Mouse (Mus musculus) right cerebral cortex, adult 18-20 months (tissue): Measurements from ENCODE around the gene Smg5.
A peak's percentile ranks its signal among the peaks of the same experiment; 100 is the strongest.
"Not testable (repeated sequence)": the region's sequence is repeated elsewhere in the genome, so short reads cannot be mapped to it uniquely, and the experiment has no call there.

Experiments
- DNase-seq: peaks from one replicate; pipeline ENCODE4 v3.0.0; 2022; ENCODE audit warnings: mixed read lengths

Gene Smg5

GRCm38 (mm10) chr3:88354396-88355165, 18.5 kb downstream of the Smg5 start:
- no peak for DNase-seq

DNA sequence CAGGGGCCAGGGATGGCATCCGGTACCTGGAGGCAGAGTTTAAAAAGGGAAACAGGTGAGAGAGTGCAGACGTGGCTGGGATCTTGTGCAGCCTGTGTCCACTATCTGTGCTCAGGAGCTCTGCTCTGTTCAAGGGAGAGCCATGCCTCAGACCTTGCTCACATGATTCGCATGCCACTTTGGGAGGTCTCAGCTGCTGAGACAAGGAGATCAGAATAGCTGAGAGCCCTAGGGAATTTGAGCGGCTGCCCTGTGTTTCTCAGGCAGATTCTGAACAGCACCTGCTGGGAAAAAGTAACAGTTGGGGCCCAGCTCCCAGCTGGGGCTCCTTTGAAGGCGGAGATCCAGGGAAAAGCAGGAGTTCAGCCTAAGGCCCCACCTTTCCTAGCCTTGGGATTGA, 23.5 kb downstream of the Smg5 start:
- no peak for DNase-seq

DNA sequence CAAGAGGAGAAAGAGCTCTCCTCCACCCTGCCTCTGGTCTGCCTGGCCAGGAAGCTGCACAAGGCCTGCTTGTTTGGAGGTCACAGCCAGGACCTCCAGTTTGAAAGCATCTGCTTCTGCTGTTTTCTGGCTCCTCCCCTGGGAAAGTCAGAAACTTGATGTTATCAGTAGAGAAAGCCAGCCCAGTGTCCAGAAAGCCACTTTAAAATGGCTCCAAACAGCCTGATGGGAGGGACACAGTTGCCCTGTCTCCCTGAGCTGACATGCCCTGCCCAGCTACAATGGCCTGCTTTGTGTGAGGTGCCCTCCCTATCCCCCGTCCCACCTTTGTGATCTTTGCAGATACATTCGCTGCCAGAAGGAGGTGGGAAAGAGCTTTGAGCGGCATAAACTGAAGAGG, 23.9 kb downstream of the Smg5 start:
- DNase-seq = no peak

DNA sequence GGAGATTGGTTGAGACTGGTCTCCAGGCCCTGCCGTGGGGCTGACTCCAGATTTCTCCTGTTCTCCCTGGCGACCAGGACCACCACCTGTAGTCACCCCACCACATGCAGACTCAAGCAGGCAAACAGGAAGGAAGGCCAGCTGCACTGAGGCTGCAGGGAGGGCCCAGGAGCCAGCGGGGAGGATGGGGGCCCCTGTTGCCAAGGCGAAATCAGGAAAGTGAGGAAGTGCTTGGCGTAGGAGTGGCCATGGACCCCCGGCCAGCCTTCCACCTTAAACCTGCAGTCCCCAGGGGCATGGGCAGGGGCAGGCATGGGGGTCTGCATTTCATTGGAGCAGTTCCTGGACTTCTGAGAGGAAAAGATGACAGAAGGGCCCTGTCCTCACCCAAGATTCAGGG, 25.0 kb downstream of the Smg5 start:
- no peak for DNase-seq

GRCm38 (mm10) chr3:88361612-88362313, 25.7 kb downstream of the Smg5 start:
- no peak for DNase-seq

- peak; percentile 66 for DNase-seq
Measured at GRCm38 (mm10) chr3:88363700-88364099, 27.6 kb downstream of the Smg5 start.

DNA sequence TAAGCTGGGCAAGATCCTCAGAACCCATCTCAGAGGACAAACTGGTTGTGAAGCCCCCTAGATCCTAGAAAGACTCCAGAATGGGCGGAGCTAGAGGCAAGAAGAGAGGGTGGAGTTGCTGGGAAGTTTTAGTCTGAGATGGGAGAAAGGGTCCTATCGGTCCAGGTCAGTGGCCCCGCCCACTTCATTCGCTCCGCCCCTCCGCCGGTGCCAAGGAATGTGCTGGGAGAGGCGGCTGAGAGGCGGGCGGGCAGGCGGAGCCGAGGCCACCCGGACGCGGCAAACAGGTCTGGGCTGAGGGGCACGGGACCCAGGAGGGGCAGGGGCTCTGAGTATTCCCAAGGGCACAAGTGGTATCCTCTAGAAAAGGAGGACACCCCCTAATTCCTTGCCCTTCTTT, 28.3 kb downstream of the Smg5 start, which contains the start of gene Paqr6:
Gene Paqr6, plus strand, starts transcription at position 248 of the 400 bp plus-strand sequence.
- DNase-seq = no peak

DNA sequence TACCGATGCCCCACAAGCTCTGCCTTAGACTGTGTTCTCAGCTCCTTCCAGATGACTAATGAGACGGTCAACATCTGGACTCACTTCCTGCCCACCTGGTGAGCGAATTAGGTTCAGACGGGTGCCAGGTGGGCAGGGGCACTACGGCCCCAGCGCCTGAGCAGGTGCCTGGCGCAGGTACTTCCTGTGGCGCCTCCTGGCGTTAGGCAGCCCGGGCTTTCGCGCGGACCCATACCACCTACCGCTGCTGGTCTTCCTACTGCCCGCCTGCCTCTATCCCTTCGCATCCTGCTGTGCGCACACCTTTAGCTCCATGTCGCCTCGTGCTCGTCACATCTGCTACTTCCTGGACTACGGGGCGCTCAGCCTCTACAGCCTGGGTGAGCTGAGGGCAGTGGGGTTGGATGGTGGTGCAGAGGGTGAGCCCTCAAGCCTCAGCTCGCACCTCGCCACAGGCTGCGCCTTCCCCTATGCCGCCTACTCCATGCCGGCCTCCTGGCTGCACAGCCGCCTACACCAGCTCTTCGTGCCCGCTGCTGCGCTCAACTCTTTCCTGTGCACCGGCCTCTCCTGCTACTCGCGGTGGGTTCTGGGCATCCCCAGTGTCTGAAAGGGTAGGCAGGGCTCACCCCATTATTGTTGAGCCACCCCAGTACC, 29.8 kb downstream of the Smg5 start:
- DNase-seq = no peak

GRCm38 (mm10) chr3:88366830-88367428, 30.9 kb downstream of the Smg5 start:
- peak; percentile 81 for DNase-seq

DNA sequence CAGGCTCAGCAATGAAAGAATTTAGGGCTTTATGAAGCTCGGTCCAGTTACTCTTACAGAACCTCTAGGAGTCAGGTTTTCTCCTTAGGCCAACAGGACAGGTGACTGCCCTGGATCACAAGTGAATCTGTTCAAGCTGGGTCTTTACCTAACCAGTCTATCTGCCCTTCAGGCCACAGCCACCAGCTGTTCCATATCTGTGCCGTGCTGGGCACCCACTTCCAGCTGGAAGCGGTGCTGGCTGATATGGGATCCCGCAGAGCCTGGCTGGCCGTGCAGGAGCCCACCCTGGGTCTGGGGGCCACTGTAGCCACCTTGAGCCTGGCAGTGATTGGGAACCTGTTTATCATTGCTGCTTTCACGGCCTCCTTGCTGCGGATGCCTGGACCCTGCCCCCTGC, 31.5 kb downstream of the Smg5 start:
- not testable (repeated sequence) for DNase-seq

DNA sequence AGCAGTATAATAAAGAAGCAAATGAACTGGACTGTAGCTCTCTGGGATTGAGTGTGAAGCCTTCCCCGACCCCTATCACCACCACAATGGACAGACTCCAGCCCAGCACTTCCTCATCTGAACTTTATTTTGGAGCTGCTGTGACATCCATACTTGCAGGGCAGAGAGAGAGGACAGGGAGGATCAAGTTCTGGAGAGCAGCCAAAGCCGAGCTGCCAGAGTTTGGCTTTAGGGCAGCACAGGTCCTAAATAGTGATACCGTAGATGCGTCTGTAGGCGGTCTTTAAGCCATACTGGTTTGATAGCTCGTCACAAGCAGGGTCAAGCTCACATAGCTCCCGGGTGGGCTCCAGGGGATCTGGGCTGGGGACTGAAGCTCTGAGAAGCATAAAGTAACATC, 32.5 kb downstream of the Smg5 start:
- DNase-seq = not testable (repeated sequence)

GRCm38 (mm10) chr3:88372643-88373042, 36.6 kb downstream of the Smg5 start, which contains the start of gene Bglap3:
Gene Bglap3, minus strand, starts transcription at chr3:88372743.
- not testable (repeated sequence) for DNase-seq

- DNase-seq = not testable (repeated sequence)
Measured at GRCm38 (mm10) chr3:88375750-88376626, 39.9 kb downstream of the Smg5 start.

DNA sequence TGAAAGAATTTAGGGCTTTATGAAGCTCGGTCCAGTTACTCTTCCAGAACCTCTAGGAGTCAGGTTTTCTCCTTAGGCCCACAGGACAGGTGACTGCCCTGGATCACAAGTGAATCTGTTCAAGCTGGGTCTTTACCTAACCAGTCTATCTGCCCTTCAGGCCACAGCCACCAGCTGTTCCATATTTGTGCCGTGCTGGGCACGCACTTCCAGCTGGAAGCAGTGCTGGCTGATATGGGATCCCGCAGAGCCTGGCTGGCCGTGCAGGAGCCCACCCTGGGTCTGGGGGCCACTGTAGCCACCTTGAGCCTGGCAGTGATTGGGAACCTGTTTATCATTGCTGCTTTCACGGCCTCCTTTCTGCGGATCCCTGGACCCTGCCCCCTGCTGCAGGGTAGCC, 40.6 kb downstream of the Smg5 start:
- DNase-seq = not testable (repeated sequence)

DNA sequence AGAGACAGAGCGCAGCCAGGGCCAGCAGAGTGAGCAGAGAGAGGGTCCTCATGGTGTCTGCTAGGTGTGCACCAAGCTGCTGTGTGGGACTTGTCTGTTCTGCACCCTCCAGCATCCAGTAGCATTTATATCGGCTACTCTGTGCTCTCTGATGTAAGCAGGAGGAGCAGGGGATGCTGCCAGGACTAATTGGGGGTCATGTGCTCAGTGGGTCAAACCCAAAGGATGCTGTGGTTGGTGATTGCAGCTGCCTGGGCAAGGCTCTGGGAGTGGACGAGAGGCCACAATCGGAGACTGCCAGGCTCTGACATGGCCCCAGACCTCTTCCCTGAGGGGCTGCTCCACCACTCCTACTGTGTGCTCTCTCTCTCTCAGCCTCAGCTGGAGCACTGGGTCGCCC, 42.5 kb downstream of the Smg5 start, which contains the start of gene Bglap2:
Gene Bglap2, minus strand, starts transcription at position 101 of the 400 bp plus-strand sequence.
- not testable (repeated sequence) for DNase-seq

GRCm38 (mm10) chr3:88381389-88382315, 45.6 kb downstream of the Smg5 start:
- DNase-seq = peak; percentile 34

- not testable (repeated sequence) for DNase-seq
Measured at GRCm38 (mm10) chr3:88382383-88382782, 46.3 kb downstream of the Smg5 start.

DNA sequence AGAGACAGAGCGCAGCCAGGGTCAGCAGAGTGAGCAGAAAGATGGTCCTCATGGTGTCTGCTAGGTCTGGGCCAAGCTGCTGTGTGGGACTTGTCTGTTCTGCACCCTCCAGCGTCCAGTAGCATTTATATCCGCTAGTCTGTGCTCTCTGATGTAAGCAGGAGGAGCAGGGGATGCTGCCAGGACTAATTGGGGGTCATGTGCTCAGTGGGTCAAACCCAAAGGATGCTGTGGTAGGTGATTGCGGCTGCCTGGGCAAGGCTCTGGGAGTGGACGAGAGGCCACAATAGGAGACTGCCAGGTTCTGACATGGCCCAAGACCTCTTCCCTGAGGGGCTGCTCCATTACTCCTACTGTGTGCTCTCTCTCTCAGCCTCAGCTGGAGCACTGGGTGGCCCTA, 48.3 kb downstream of the Smg5 start, which contains the start of gene Bglap:
Gene Bglap, minus strand, starts transcription at position 101 of the 400 bp plus-strand sequence.
- no peak for DNase-seq

GRCm38 (mm10) chr3:88393776-88394375, 57.8 kb downstream of the Smg5 start:
- no peak for DNase-seq

DNA sequence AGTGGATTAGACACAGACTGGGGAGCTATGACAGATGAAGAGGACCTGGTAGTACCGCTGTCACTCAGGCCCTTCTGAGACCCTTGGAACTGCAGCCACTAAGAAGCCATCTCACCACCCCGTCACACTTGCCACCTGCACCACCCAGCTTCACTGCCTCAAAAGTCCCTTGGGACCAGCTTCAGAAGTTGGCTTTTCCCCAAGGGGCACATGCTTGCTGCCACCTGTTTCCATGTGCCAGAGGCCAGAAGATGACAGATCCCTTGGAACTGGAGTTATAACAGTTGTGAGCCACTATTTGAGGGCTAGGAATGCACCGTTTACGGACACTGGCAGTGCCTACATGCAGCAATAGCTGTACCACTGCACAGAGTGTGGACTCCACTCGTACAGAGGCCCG, 59.2 kb downstream of the Smg5 start:
- DNase-seq = no peak
